Mouse (Mus musculus): ENCODE results near the gene Lrch3. TPM values are rescaled to one million over a fixed set of nuclear protein-coding genes. Genes with fewer than 3 reads are reported as not detected.
"Not testable (repeated sequence)": the region's sequence is repeated elsewhere in the genome, so short reads cannot be mapped to it uniquely, and the experiment has no call there.

Gene Lrch3
- total RNA-seq, 2 experiments from 2014 or later, result 28.9 to 31.6 TPM

DNA sequence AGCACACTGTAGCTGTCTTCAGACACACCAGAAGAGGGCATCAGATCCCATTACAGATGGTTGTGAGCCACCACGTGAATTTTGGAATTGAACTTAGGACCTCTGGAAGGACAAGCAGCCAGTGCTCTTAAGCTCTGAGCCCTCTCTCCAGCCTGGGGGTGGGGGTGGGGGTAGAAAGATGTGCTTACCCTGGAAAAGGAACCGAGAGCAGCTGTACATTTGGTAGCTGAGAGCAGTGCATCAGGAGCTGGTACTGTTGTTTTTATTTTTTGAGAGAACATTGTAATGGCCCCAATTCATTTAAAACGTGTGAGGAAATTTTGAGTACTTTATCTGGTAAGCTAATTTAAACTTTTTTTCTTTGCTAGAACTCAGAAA lies 11.9 kb upstream of the Lrch3 start:
- intact Hi-C loops (cut with DNase I), result no loop called here
- DNase-seq (ENCODE audit: low spot score in 2 of 2), result no peak

DNA sequence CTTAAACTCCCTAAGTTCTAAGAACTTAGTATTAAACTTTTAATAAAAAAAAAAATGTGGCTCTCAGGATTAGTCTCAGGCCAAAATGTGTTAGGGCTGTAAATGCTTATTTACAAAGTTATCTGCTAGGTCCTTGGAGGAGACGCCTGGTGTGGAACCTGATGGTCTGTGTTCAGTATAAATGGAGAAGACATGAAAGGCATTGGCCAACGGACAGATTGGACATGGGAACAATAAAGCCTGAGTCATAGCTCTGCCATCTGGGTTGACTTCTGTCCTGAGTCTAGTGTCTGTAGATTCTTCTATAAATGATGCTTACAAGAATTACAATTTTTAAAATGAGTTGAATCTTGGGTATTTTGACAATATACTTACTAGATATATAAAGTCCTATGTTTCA lies 7.7 kb upstream of the Lrch3 start:
- DNase-seq (ENCODE audit: low spot score in 2 of 2), result no peak
- intact Hi-C loops (cut with DNase I), result no loop called here

GRCm38 (mm10) chr16:32906727-32907126 lies 7.2 kb upstream of the Lrch3 start:
- intact Hi-C loops (cut with DNase I), result no loop called here

GRCm38 (mm10) chr16:32913212-32913611 lies 688 bp upstream of the Lrch3 start:
- no peak for DNase-seq (ENCODE audit: low spot score in 2 of 2)
- intact Hi-C loops (cut with DNase I), result no loop called here

More at GRCm38 (mm10) chr16:32906727-32907126, 7.2 kb upstream of the Lrch3 start:
- DNase-seq (ENCODE audit: low spot score in 2 of 2), result no peak

GRCm38 (mm10) chr16:32915292-32916068 lies 1.6 kb downstream of the Lrch3 start:
- intact Hi-C loops (cut with DNase I), result no loop called here
- DNase-seq (ENCODE audit: low spot score in 2 of 2), result no peak

DNA sequence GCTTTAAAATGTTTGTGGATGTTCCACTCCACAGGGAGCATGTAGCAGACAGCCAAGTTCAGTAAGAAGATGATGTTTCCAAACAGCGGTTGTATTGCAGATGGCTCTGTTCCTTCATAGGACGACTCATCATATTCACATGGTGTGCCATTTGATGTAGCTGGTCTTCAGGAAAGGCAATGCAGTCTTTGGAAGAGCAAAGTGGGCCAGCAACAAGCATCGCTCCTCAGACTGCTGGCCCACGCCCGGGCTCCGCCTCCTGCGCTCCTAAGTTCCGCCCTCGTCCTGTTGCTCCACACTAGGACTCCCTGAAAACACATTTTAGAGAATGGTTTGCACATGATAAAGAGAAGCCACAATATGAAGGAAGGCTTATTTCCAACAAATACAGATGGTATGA lies 12.7 kb downstream of the Lrch3 start:
- DNase-seq (ENCODE audit: low spot score in 2 of 2); intact Hi-C loops (cut with DNase I): not testable (repeated sequence)

DNA sequence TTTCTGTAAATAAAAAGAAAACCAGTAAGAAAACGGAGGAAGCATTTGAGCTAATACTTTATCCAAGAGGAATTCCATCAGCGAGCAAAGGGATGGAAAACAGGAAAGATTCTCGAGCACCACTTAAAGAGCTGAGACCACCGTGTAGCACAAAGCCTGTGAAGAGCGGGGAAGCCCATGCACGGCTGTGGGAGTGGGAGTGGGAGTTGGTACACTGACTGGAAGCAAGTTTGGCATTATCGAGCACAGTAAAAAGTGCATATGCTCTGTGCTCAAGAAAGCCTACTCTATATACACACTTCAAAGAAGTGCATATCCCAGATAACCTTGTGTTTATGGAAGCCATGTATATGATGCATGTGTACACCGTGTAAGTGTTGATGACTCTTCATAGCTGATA lies 13.1 kb downstream of the Lrch3 start:
- intact Hi-C loops (cut with DNase I), result no loop called here
- no peak for DNase-seq (ENCODE audit: low spot score in 2 of 2)

GRCm38 (mm10) chr16:32929918-32930317 lies 16.0 kb downstream of the Lrch3 start:
- no peak for DNase-seq (ENCODE audit: low spot score in 2 of 2)
- intact Hi-C loops (cut with DNase I), result no loop called here

- intact Hi-C loops (cut with DNase I), result no loop called here
- DNase-seq (ENCODE audit: low spot score in 2 of 2), result peak in 1 of 2 experiments; percentile 54
These were observed 20.6 kb downstream of the Lrch3 start for GRCm38 (mm10) chr16:32934470-32934869.

DNA sequence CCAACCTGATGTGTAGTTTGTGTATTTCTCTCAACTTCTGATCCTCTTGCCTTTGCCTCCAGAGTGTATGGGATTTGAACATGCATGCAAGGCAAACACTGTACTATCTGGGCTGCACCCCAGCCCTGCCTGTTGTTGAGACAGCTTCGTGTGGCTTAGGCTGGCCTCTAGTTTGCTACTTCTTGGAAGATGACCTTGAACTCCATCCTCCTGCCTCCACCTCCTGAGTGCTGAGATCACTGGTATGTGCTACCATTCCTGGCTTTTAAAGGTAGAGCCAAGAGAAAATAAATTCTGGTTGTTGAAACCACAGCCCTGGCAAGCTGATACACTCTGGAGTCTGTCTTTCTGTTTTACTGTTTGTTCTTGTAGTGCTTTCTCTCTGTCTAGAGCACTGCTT lies 21.2 kb downstream of the Lrch3 start:
- no peak for DNase-seq (ENCODE audit: low spot score in 2 of 2)
- intact Hi-C loops (cut with DNase I), result no loop called here

GRCm38 (mm10) chr16:32937358-32937757 lies 23.5 kb downstream of the Lrch3 start:
- DNase-seq (ENCODE audit: low spot score in 2 of 2), result no peak
- intact Hi-C loops (cut with DNase I), result no loop called here

GRCm38 (mm10) chr16:32939301-32939700 lies 25.4 kb downstream of the Lrch3 start:
- DNase-seq (ENCODE audit: low spot score in 2 of 2), result peak; percentile 44 to 67
- intact Hi-C loops (cut with DNase I), result not testable (repeated sequence)

- intact Hi-C loops (cut with DNase I); DNase-seq (ENCODE audit: low spot score in 2 of 2): not testable (repeated sequence)
These were observed 25.8 kb downstream of the Lrch3 start for GRCm38 (mm10) chr16:32939716-32940115.

GRCm38 (mm10) chr16:32941226-32941625 lies 27.3 kb downstream of the Lrch3 start:
- intact Hi-C loops (cut with DNase I); DNase-seq (ENCODE audit: low spot score in 2 of 2): not testable (repeated sequence)

DNA sequence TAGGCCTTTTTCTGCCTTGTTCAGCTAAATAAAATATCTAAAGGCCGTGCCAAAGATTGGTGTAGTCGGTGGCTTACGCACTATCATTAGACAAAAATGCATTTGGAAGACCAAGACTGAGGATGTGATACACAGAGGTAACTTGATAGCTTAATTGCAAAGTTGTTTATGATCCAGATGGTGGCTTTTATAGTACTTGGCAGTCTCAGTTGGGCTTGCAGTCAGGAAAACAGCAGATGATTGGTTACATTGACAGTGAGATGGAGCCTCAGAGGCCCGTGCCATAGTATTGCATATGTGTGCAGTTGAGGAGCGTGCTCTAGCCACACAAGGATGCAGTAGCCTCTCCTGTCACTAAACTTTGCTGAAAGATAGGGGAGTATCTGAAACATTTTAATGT lies 28.8 kb downstream of the Lrch3 start:
- no peak for DNase-seq (ENCODE audit: low spot score in 2 of 2)
- intact Hi-C loops (cut with DNase I), result no loop called here

DNA sequence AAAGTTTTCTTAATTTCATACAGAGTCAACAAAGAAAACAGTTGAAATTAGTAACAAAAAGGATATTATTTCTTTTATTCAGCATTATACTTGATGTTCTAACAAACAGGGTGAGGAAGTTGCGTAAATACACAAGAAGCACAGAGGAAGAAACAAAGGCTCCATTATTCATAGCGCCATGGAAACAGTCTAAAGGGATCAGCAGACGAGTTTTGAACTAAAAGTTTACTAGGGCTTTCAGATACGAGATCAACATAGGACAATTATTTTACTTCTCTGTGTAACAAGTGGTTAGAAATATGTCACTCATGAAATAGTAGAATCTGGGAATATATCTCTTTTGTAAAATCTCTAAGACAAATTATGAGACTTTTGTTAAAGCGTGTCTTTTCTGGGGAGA lies 31.5 kb downstream of the Lrch3 start:
- DNase-seq (ENCODE audit: low spot score in 2 of 2), result no peak

GRCm38 (mm10) chr16:32948016-32948415 lies 34.1 kb downstream of the Lrch3 start:
- no peak for DNase-seq (ENCODE audit: low spot score in 2 of 2)
- intact Hi-C loops (cut with DNase I), result no loop called here

More for the DNA sequence above, 31.5 kb downstream of the Lrch3 start:
- intact Hi-C loops (cut with DNase I), result no loop called here

- intact Hi-C loops (cut with DNase I), result no loop called here
- no peak for DNase-seq (ENCODE audit: low spot score in 2 of 2)
These were observed 34.8 kb downstream of the Lrch3 start for GRCm38 (mm10) chr16:32948656-32949055.

GRCm38 (mm10) chr16:32949281-32949680 lies 35.4 kb downstream of the Lrch3 start:
- intact Hi-C loops (cut with DNase I), result no loop called here
- DNase-seq (ENCODE audit: low spot score in 2 of 2), result no peak

DNA sequence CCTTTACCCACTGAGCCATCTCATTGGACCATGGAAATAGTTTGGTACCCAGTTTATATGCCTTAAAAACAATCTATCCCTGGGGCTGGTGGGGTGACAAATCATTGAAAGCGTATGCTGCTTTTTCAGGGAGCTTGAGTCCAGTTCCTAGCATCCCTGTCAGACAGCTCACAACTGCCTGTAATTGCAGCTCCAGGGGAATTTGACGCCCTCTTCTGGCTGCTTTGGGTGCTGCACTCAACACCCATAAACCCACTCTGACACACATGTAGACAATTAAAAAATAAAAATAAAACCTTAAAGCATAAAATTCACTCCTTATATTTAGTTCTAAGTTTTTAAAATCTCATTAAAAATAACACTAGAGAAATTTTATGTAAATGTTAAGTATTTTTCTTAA lies 37.2 kb downstream of the Lrch3 start:
- no peak for DNase-seq (ENCODE audit: low spot score in 2 of 2)
- intact Hi-C loops (cut with DNase I), result no loop called here

- intact Hi-C loops (cut with DNase I), result no loop called here
- no peak for DNase-seq (ENCODE audit: low spot score in 2 of 2)
These were observed 39.9 kb downstream of the Lrch3 start for GRCm38 (mm10) chr16:32953806-32954205.

DNA sequence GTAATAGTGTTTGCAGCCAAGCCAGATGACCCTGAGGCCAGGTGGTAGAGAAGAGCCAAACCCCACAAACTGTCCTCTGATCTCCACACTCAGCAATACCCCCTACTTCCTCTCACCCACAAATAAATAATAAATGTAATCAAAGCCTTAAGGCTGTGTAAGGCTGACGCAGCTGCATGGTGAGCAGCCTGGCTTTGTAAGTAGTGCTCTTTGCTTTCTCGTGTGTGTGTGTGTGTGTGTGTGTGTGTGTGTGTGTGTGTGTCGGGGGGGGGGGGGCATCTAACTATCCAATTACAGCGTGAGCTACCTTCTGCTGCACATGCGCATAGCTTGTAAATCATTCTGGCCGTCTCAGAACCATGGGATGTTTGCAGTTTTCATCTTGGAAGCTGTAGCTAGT lies 40.4 kb downstream of the Lrch3 start:
- intact Hi-C loops (cut with DNase I), result no loop called here
- DNase-seq (ENCODE audit: low spot score in 2 of 2), result no peak

All from left cerebral cortex, postnatal 14 days (tissue).